Mouse (Mus musculus) MEL (cell line): ENCODE results near the gene Cyb5b.

Experiments used
- CTCF ChIP-seq, 3 experiments: IDR thresholded peaks in 2 of 3; conservative IDR thresholded peaks in 1 of 3; 2 replicates each; pipeline ENCODE4 v1.5.1; 2011 to 2012; ENCODE audit warnings: low read length in 3 of 3, low read depth in 2 of 3, mild to moderate bottlenecking in 2 of 3, improper control_type of control experiment in 1 of 3, inconsistent platforms in 1 of 3, mixed read lengths in 1 of 3, moderate library complexity in 1 of 3; ENCODE audit not compliant: control insufficient read depth in 1 of 3, insufficient read depth in 1 of 3, poor library complexity in 1 of 3, severe bottlenecking in 1 of 3
- E2F4 ChIP-seq: IDR thresholded peaks from 2 replicates; pipeline ENCODE4 v1.6.1; 2011; ENCODE audit warnings: low read depth, low read length, improper control_type of control experiment, borderline replicate concordance
- EP300 ChIP-seq, 2 experiments: IDR thresholded peaks; 2 replicates each; pipeline ENCODE4 v1.6.1; 2011; ENCODE audit warnings: improper control_type of control experiment in 2 of 2, low read length in 2 of 2, low read depth in 1 of 2, mild to moderate bottlenecking in 1 of 2
- GATA1 ChIP-seq: IDR thresholded peaks from 2 replicates; pipeline ENCODE4 v1.6.1; 2011; ENCODE audit warnings: low read depth, low read length, improper control_type of control experiment
- MAX ChIP-seq: IDR thresholded peaks from 2 replicates; pipeline ENCODE4 v1.6.1; 2011; ENCODE audit warnings: low read length, improper control_type of control experiment
- MXI1 ChIP-seq: IDR thresholded peaks from 2 replicates; pipeline ENCODE4 v1.6.1; 2011; ENCODE audit warnings: mild to moderate bottlenecking, low read depth, low read length, improper control_type of control experiment
- POLR2AphosphoS2 ChIP-seq: IDR thresholded peaks from 2 replicates; pipeline ENCODE4 v1.6.1; 2011; ENCODE audit warnings: low read length, improper control_type of control experiment
- TAL1 ChIP-seq: IDR thresholded peaks from 2 replicates; pipeline ENCODE4 v1.6.1; 2012; ENCODE audit warnings: mild to moderate bottlenecking, inconsistent platforms, low read length, moderate library complexity, mixed read lengths
- ZNF384 ChIP-seq: IDR thresholded peaks from 2 replicates; pipeline ENCODE4 v1.6.1; 2012; ENCODE audit warnings: low read depth, mild to moderate bottlenecking, inconsistent platforms, low read length, improper control_type of control experiment

- no peak; a peak in 1 of 6 replicates for TF ChIP-seq CTCF (IDR thresholded peaks at IDR 0.05 in 2 of 3, conservative IDR thresholded peaks at IDR 0.05 in 1 of 3; ENCODE audit: control insufficient read depth in 1 of 3, insufficient read depth in 1 of 3, low read depth in 2 of 3, low read length in 3 of 3, poor library complexity in 1 of 3, severe bottlenecking in 1 of 3)
- TF ChIP-seq TAL1, result no peak
- no peak for TF ChIP-seq ZNF384
- no peak for TF ChIP-seq MXI1
- TF ChIP-seq EP300 (IDR thresholded peaks at IDR 0.05; ENCODE audit: low read depth in 1 of 2, low read length in 2 of 2), result no peak
- no peak for TF ChIP-seq POLR2AphosphoS2
- TF ChIP-seq MAX, result no peak
- no peak for TF ChIP-seq E2F4
- TF ChIP-seq GATA1, result no peak
Measured at GRCm38 (mm10) chr8:107194786-107195451, 44.5 kb downstream of the Cyb5b start.
